Mouse (Mus musculus) liver, embryonic 14.5 days (tissue): ENCODE measurements around the gene Supt5. TPM values are rescaled to one million over a fixed set of nuclear protein-coding genes. Genes with fewer than 3 reads are reported as not detected.
A peak's percentile ranks its signal among the peaks of the same experiment; 100 is the strongest.

ENCODE experiments used
- ATAC-seq: fragments of 200-750 bp; cut with Nextera tagmentation; 2 replicates; pipeline ENCODE4 v1.8.0; 2017; ENCODE audit warnings: moderate number of reproducible peaks, mild to moderate bottlenecking, moderate library complexity; ENCODE audit not compliant: insufficient read depth
- DNase-seq, 3 experiments: peaks; one replicate each; pipeline ENCODE4 v3.0.0-alpha.2; 2012 to 2013; ENCODE audit warnings: low read depth in 3 of 3, low spot score in 3 of 3
- H3K27ac ChIP-seq: fragments of 300-500 bp; sonication (generic); 2 replicates; pipeline ENCODE4 v1.5.1; 2014; ENCODE audit warnings: moderate library complexity, mild to moderate bottlenecking, control low read depth, inconsistent platforms
- H3K27me3 ChIP-seq: fragments of 300-500 bp; sonication (generic); 2 replicates; pipeline ENCODE4 v1.6.1; 2014; ENCODE audit warnings: mild to moderate bottlenecking, low read length, moderate library complexity; ENCODE audit not compliant: control insufficient read depth, insufficient read depth
- H3K36me3 ChIP-seq: fragments of 300-500 bp; sonication (generic); replicated peaks from 2 replicates; pipeline ENCODE4 v1.6.1; 2014; ENCODE audit warnings: low read depth; ENCODE audit not compliant: control insufficient read depth, insufficient read depth
- H3K4me1 ChIP-seq, 2 experiments: fragments of 200-500 bp in 1 of 2; fragments of 300-500 bp in 1 of 2; sonication (generic) in 1 of 2; replicated peaks; 2 replicates each; pipeline ENCODE4 v1.6.1; 2012 to 2014; ENCODE audit warnings: antibody characterized with exemption in 1 of 2, inconsistent platforms in 1 of 2, low read length in 1 of 2; ENCODE audit not compliant: control insufficient read depth in 2 of 2, insufficient read depth in 2 of 2
- H3K4me2 ChIP-seq: fragments of 300-500 bp; sonication (generic); 2 replicates; pipeline ENCODE4 v1.6.1; 2014; ENCODE audit warnings: low read depth, mild to moderate bottlenecking, control low read depth, moderate library complexity
- H3K4me3 ChIP-seq, 2 experiments: fragments of 200-500 bp in 1 of 2; fragments of 300-500 bp in 1 of 2; sonication (generic) in 1 of 2; 2 replicates each; pipeline ENCODE4 v1.5.1; 2012 to 2014; ENCODE audit warnings: low read depth in 2 of 2, low read length in 2 of 2, mild to moderate bottlenecking in 2 of 2, control low read depth in 1 of 2, inconsistent platforms in 1 of 2, moderate library complexity in 1 of 2; ENCODE audit not compliant: insufficient read depth in 1 of 2
- H3K9ac ChIP-seq: fragments of 300-500 bp; sonication (generic); replicated peaks from 2 replicates; pipeline ENCODE4 v1.6.1; 2014; ENCODE audit warnings: mild to moderate bottlenecking, control low read depth, moderate library complexity
- H3K9me3 ChIP-seq: fragments of 300-500 bp; sonication (generic); 2 replicates; pipeline ENCODE4 v1.6.1; 2016; ENCODE audit warnings: low read length, mixed read lengths; ENCODE audit not compliant: control insufficient read depth
- CTCF ChIP-seq: IDR thresholded peaks from 2 replicates; pipeline ENCODE4 v1.5.1; 2016; ENCODE audit warnings: antibody characterized with exemption, low read depth, control low read depth
- EP300 ChIP-seq: IDR thresholded peaks from 2 replicates; pipeline ENCODE4 v1.6.1; 2016; ENCODE audit warnings: antibody characterized with exemption, low read depth
- WGBS: fragments of 180-500 bp; shearing (Covaris S2); extraction: QIAGEN DNeasy Blood & Tissue Kit; methylation state at CpG from one replicate; pipeline ENCODE4 v1.1.7; 2014; ENCODE audit not compliant: insufficient replicate concordance; 5-methylcytosine and 5-hydroxymethylcytosine counted together
- polyA plus RNA-seq, 2 experiments: library from polyadenylated mRNA; depleted of rRNA in 1 of 2; stranded (reverse) in 1 of 2; unstranded in 1 of 2; fragments of >200 nt; fragmentation: Nextera tagmentation in 1 of 2; extraction: Ambion mirVana in 1 of 2; gene quantifications; 2 replicates each; pipeline versions ENCODE4 v1.2.1 to v1.2.3; 2012 to 2014

Supt5 gene
- polyA plus RNA-seq, 2 experiments: 21.7 to 29.6 TPM

DNA sequence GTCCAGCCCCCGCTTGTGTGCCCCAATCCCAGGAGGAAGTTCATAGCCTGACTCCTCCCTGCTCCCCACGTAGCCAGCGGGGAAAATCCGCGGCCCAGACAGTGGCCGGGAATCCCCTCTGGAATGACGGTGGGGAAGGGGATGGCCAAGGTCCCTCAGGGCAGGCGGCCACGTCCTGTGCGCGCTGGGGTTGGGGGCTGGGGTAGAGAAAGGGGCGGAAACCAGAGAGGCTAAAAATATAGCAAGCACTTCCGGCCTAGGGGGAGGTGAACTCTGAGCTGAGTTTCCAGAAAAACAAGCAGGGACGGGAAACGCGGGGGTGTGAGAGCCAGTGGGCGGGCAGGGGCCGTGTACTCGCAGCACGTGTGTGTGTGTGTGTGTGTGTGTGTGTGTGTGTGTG is 43.4 kb upstream of the Supt5 start:
- peak in 1 of 3 experiments; percentile 67 for DNase-seq
- TF ChIP-seq EP300 (no peak), CTCF (no peak)
- peak; percentile 10; the same call in 1 of the 2 replicates for ATAC-seq

DNA sequence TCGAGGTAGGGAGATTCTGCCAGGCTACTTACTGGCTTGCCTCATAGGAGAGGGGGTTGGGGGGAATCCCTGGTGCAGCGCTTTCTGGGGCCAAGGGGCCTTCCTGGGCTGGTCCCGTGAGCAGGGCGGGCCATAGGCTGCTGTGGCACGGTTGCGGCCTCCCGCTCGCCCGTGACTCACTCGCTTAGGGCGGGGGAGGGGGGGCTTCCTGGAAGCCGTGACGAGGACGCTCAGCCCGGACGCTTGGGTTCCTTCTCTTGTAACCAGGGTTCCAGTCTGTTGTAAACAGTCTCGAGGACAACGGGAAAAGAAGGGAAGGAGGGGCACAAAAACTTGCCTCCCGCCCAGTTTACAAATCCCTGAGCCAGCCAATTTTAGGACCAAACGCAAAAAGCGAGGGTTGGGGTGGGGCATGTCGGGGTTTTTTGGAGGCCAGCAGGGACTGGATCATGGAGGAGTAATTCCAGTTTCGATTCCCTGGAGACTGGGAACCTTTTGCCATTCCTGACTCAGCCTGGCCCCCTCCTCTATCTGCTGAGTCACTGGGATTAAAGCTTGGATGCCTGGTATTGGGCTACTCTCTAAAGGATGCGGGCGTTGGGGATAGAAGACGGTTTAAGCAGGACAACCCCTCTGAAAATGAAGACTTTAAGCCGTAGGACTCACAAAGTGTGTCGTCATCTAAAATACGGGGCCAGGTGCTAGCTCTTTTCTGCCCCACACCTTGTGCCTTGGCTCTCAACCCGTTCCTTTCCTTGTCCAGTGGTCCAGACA is 42.7 kb upstream of the Supt5 start:
- WGBS: 3% methylated on average over 30 of the region's 30 CpGs
- TF ChIP-seq CTCF (no peak), EP300 (no peak)

More for the DNA sequence above, 43.4 kb upstream of the Supt5 start:
- Histone ChIP-seq H3K4me3 (peak overlapping the region; percentile 23 to 50), H3K36me3 (no peaks in the 10 kb centered on the region), H3K9ac (peak overlapping the region; percentile 68), H3K4me2 (peak overlapping the region; percentile 97), H3K27ac (peak overlapping the region; percentile 75), H3K4me1 (peaks cover 54 to 59% of the 10 kb centered on the region in 2 experiments), H3K27me3 (no peaks in the 10 kb centered on the region), H3K9me3 (no peaks in the 10 kb centered on the region)
- WGBS: 0% methylated on average over 20 of the region's 20 CpGs

DNA sequence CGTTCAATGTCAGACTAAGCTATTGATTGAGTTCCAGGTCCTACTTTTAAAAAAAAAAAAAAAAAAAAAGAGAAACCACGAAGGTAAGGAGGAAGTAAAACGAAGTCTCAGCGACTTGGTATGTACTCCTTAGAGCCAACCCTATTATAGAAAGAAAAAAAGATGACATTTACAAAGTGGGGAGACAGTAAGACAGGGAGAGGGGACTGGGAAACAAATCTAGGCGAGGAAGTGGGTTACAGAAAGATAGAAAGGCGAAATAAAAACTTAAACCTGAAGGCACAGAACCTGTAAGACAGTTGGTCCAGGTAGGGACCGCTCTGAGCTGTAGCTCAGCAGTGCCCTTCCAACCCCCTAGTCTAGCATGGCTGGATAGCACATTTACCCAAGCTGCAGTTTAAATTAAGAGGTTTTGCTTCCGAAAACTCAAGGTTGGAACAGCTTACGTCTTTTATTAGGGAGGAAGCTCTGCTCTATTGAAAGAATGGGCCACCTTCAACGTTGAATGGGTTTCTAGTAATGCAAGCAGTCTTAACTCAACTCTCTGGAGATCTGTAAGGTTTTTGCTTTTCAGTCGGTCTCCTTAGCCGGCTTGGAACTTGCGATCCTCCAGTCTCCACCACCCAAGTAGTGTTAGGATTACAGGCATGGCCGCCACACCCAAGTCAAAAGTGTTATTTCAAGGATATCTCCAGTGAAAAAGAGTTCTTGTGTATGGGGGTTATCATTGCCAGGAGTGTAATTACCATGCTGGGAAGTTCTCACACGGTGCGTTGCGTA is 41.9 kb upstream of the Supt5 start, which contains the start of gene Zfp36:
Zfp36 (minus strand) TSS at position 17 of the 780 bp plus-strand sequence.
- no peak for TF ChIP-seq CTCF
- TF ChIP-seq EP300: no peak
- DNase-seq (no peak), ATAC-seq (no peak)
- Histone ChIP-seq H3K4me1 (peaks cover 60 to 66% of the 10 kb centered on the region in 2 experiments), H3K9me3 (no peaks in the 10 kb centered on the region), H3K4me3 (peak within 1 kb of the TSS; percentile 65 to 73), H3K27ac (peak within 1 kb of the TSS; percentile 91), H3K9ac (peak within 1 kb of the TSS; percentile 81), H3K4me2 (peak within 1 kb of the TSS; percentile 97), H3K27me3 (no peaks in the 10 kb centered on the region), H3K36me3 (no peaks in the 10 kb centered on the region)
- 25% methylated on average over 17 of the region's 17 CpGs for WGBS

More for the DNA sequence above, 42.7 kb upstream of the Supt5 start:
- Histone ChIP-seq H3K4me3 (peak overlapping the region; percentile 23 to 50), H3K27ac (peak overlapping the region; percentile 75), H3K36me3 (no peaks in the 10 kb centered on the region), H3K27me3 (no peaks in the 10 kb centered on the region), H3K9me3 (no peaks in the 10 kb centered on the region), H3K9ac (peak overlapping the region; percentile 68), H3K4me2 (peak overlapping the region; percentile 97), H3K4me1 (peaks cover 56 to 62% of the 10 kb centered on the region in 2 experiments)
- peak; percentile 32 for ATAC-seq
- DNase-seq: peak in 1 of 3 experiments; percentile 80

DNA sequence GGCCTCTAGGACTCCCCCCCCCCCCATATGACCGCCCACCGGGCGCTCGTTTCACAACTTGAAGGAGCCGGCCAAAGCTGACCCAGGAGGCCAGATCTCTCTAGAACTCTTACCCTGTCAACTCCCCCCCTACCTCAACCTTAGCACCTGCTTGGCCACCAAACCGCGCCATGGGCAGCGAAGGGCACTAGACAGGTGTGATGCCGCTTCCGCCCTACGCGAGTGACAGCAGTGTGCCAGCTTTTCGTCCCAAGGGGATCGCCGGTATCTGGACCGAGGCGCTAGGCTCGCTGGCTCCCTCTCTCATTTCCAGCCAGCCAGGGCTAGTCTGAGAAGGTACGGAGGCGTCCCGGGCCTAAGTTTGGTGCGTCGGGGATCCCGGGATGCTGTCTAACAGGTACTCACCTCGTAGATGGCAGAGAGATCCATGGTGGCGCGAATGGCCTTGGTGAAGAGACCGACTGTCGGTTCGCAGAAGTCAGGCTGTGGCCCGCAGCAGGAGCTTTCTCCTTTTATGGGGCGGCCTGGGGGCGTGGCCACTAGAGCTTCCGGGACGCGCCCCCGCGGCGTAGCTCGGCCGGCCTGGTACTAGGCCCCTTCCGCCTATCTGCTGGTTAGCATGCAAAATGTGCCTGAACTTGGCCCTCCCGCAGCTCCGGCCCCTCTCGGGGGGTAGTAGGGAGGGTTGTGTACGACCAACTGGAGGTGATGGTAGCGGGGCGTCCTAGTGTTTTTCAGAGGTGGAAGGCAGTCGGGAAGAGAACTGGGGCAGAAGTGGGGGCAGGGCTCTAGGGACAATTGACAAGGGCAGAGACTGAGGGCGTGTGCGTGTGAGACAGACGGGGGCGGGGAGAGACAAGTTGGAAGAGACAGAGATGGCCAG is 40.5 kb upstream of the Supt5 start:
- Histone ChIP-seq H3K4me2 (peak overlapping the region; percentile 97), H3K27me3 (no peaks in the 10 kb centered on the region), H3K9me3 (no peaks in the 10 kb centered on the region), H3K9ac (peak overlapping the region; percentile 81), H3K4me1 (peaks cover 62 to 66% of the 10 kb centered on the region in 2 experiments), H3K27ac (peak overlapping the region; percentile 91), H3K4me3 (peak overlapping the region; percentile 65 to 73), H3K36me3 (no peaks in the 10 kb centered on the region)
- peak; percentile 68 for ATAC-seq
- TF ChIP-seq CTCF: peak; percentile 21; the same call in 1 of the 2 replicates
- TF ChIP-seq EP300: peak; percentile 4; the same call in 1 of the 2 replicates
- peak in 2 of 3 experiments; percentile 80 to 89 for DNase-seq
- WGBS: under 1% methylated on average over 53 of the region's 53 CpGs
